Mouse (Mus musculus) liver, adult 2 months (tissue): ENCODE data around the gene Rela. TPM values are rescaled to one million over a fixed set of nuclear protein-coding genes. Genes with fewer than 3 reads are reported as not detected.

Source experiments
- DNase-seq: peaks from one replicate; pipeline ENCODE4 v3.0.0-alpha.2; 2011; ENCODE audit warnings: low read depth, low spot score; ENCODE audit errors: extremely low read depth
- H3K27ac ChIP-seq: fragments of 200-500 bp; replicated peaks from 2 replicates; pipeline ENCODE4 v1.5.1; 2012; ENCODE audit warnings: low read depth, mild to moderate bottlenecking, control low read depth, inconsistent platforms, low read length; ENCODE audit not compliant: insufficient read depth
- H3K27me3 ChIP-seq: fragments of 200-500 bp; 2 replicates; pipeline ENCODE4 v1.6.1; 2012; ENCODE audit warnings: mild to moderate bottlenecking, moderate library complexity, low read length, inconsistent platforms; ENCODE audit not compliant: control insufficient read depth, insufficient read depth
- H3K36me3 ChIP-seq: fragments of 200-500 bp; 2 replicates; pipeline ENCODE4 v1.6.1; 2012; ENCODE audit warnings: low read length, inconsistent platforms; ENCODE audit not compliant: control insufficient read depth, insufficient read depth
- H3K4me1 ChIP-seq: fragments of 200-500 bp; 2 replicates; pipeline ENCODE4 v1.6.1; 2011; ENCODE audit warnings: low read length; ENCODE audit not compliant: control insufficient read depth, insufficient read depth
- H3K4me3 ChIP-seq: fragments of 200-500 bp; 2 replicates; pipeline ENCODE4 v1.5.1; 2011; ENCODE audit warnings: low read depth, mild to moderate bottlenecking, control low read depth, low read length, moderate library complexity; ENCODE audit not compliant: insufficient read depth
- H3K79me2 ChIP-seq: fragments of 200-500 bp; 2 replicates; pipeline ENCODE4 v1.6.1; 2012; ENCODE audit warnings: inconsistent platforms, mild to moderate bottlenecking, low read length, moderate library complexity; ENCODE audit not compliant: control insufficient read depth, insufficient read depth
- H3K9ac ChIP-seq: fragments of 200-500 bp; 2 replicates; pipeline ENCODE4 v1.6.1; 2012; ENCODE audit warnings: low read depth, mild to moderate bottlenecking, control low read depth, inconsistent platforms, low read length
- CTCF ChIP-seq: fragments of 200-500 bp; IDR thresholded peaks from 2 replicates; pipeline ENCODE4 v1.5.1; 2011; ENCODE audit warnings: low read depth, low read length, control low read depth
- POLR2A ChIP-seq: fragments of 200-500 bp; IDR thresholded peaks from 2 replicates; pipeline ENCODE4 v1.6.1; 2011; ENCODE audit warnings: low read length, control low read depth; ENCODE audit not compliant: insufficient read depth; ENCODE audit errors: extremely low read depth
- WGBS: fragments of 180-500 bp; shearing (Covaris S2); methylation state at CpG from one replicate; pipeline ENCODE4 v1.1.7; 2018; 5-methylcytosine and 5-hydroxymethylcytosine counted together
- polyA plus RNA-seq: library from polyadenylated mRNA; depleted of rRNA; stranded (reverse); fragments of >200 nt; gene quantifications from 2 replicates; pipeline ENCODE4 v1.2.3, GENCODE M21; 2012
- total RNA-seq: library from RNA; depleted of rRNA; stranded (reverse); fragments of >200 nt; gene quantifications from 2 replicates; pipeline ENCODE4 v1.2.3, GENCODE M21; 2014

Rela gene
- total and polyA plus RNA-seq, 2 experiments = 7.6 to 65.7 TPM

DNA sequence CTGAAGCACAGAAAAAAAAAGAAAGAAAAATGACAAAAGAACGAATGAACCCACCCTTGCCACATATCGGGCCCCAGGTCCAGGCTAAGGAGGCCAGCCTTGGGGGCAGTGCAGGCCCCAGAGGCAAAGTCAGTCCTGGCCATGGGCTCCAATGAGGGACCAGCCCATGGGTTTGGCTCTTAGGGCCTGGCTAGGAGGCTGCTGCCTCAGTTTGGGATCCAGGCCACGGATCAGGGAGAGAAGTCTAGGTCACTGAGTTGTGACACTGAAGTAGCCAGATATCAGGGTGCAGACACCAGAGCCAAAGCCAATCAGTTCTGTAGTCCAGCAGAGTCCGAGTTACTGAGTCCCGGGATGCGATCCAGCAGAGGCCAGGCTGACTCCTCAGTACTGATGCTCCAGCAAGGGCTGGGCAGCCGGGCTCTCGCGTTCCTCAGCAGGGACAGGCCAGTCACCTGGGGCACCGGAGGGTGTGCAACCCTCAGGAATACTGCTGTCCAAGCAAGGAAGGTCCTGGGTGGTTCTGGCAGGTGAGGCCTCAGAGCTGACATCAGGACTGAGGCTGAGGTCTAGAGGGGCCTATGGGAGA lies 27.5 kb downstream of the Rela start:
- no peak overlapping the region for H3K9ac ChIP-seq
- H3K27me3 ChIP-seq = no peaks in the 10 kb centered on the region
- peaks cover 3% of the 10 kb centered on the region; the same call in 1 of the 2 replicates for H3K4me1 ChIP-seq
- no peaks in the 10 kb centered on the region for H3K36me3 ChIP-seq
- H3K79me2 ChIP-seq = peaks cover 4% of the 10 kb centered on the region; the same call in 1 of the 2 replicates
- H3K27ac ChIP-seq = no peak overlapping the region
- no peak overlapping the region for H3K4me3 ChIP-seq
- TF ChIP-seq CTCF (no peak), POLR2A (no peak)
- WGBS = 97% methylated on average over 10 of the region's 10 CpGs
- DNase-seq = no peak

DNA sequence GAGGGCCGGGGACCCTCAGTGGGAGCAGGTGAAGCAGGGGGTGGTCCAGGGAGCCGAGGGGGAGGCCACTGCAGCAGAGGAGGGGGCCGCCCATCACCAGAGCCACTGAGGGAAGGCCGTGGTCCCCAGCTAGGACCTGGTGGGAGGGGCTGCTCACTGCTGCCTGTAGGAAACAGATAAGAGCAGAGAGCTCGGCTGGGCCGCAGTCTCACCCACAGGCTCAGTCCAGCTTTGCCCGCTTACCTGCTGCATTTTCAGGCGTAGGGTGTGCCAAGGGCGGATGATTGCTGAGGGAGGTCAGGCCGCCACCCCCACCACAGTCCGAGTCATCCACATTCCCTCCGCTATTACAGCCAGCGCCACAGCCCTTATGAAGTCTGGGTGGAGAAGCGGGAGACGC lies 28.2 kb downstream of the Rela start:
- Histone ChIP-seq H3K27ac (no peak overlapping the region), H3K4me3 (no peak overlapping the region), H3K9ac (no peak overlapping the region), H3K79me2 (no peaks in the 10 kb centered on the region; the same call in 1 of the 2 replicates), H3K36me3 (no peaks in the 10 kb centered on the region), H3K27me3 (no peaks in the 10 kb centered on the region), H3K4me1 (peaks cover 3% of the 10 kb centered on the region; the same call in 1 of the 2 replicates)
- 94% methylated on average over 15 of the region's 15 CpGs for WGBS
- no peak for TF ChIP-seq CTCF
- no peak for TF ChIP-seq POLR2A
- DNase-seq = no peak

DNA sequence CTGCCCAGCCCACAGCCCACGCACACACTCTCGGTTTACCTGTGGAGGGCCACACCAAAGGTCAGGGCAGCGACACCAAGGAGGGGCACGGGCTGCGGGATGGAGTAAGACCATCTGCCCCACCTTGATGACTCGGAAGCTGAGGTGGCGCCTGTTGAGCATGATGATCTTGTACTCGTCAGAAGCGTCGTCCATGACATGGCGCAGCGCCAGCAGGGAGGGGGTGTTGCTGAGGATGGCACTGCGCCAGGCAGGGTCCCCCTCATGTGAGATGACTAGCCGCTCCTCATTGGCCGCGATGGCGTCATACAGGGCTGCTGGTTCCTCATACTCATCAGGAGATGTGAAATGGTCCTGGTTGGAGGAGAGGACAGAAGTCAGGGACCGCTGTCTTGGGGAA lies 29.1 kb downstream of the Rela start:
- TF ChIP-seq CTCF (no peak), POLR2A (no peak)
- 95% methylated on average over 18 of the region's 18 CpGs for WGBS
- no peaks in the 10 kb centered on the region for H3K36me3 ChIP-seq
- no peak overlapping the region for H3K9ac ChIP-seq
- H3K27me3 ChIP-seq = no peaks in the 10 kb centered on the region
- peaks cover 3% of the 10 kb centered on the region; the same call in 1 of the 2 replicates for H3K4me1 ChIP-seq
- H3K27ac ChIP-seq = no peak overlapping the region
- no peak for DNase-seq
- H3K4me3 ChIP-seq = no peak overlapping the region
- no peaks in the 10 kb centered on the region for H3K79me2 ChIP-seq

DNA sequence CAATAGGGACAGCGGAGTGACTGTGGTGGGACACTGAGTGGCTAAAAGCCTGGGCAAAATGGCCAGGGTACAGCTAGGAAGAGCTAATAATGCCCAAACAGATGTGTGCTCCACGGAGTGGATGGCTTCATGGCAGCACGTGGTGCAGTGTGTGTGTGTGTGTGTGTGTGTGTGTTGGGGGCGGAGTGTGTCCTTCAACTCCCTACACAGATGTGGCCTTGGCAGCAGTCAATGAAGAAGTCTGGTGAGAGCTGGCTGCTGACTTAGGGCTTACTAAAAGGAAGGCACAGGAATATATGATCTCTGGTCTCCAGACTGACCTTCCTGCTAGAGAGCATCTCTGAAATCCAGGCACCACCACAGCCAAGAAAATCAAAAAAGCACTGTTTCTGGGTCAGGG lies 31.1 kb downstream of the Rela start:
- H3K36me3 ChIP-seq = no peaks in the 10 kb centered on the region; the same call in 1 of the 2 replicates
- peaks cover 3% of the 10 kb centered on the region; the same call in 1 of the 2 replicates for H3K4me1 ChIP-seq
- WGBS = 87% methylated on average over 4 of the region's 4 CpGs
- no peaks in the 10 kb centered on the region for H3K27me3 ChIP-seq
- no peak for TF ChIP-seq POLR2A
- no peak for TF ChIP-seq CTCF
- no peak overlapping the region for H3K9ac ChIP-seq
- no peak overlapping the region for H3K27ac ChIP-seq
- H3K79me2 ChIP-seq = no peaks in the 10 kb centered on the region
- H3K4me3 ChIP-seq = no peak overlapping the region
- no peak for DNase-seq

DNA sequence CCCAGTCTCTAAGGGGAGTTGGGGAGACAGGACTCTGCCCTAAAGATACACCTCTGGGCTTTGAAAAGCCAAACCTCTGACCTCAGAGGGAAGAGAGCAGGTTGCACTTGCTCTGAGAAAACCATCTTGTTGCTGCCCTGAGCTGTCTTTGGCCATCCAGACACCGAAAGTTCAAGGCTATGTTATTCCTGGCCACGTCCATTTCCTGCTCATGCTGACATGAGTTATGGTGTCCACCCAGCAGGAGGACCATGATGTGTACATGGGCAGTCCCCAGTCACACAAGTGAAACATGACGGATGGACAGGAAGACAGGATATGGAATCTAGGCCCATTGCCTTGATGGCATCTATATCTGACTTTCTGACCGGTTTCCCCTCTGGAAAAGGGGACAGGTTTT lies 43.1 kb downstream of the Rela start:
- 82% methylated on average over 4 of the region's 4 CpGs for WGBS
- TF ChIP-seq CTCF = no peak
- no peak for TF ChIP-seq POLR2A
- no peak for DNase-seq
- no peaks in the 10 kb centered on the region for H3K27me3 ChIP-seq
- no peaks in the 10 kb centered on the region for H3K79me2 ChIP-seq
- no peak overlapping the region for H3K9ac ChIP-seq
- no peak overlapping the region for H3K27ac ChIP-seq
- no peaks in the 10 kb centered on the region for H3K4me1 ChIP-seq
- peaks cover 12% of the 10 kb centered on the region; the same call in 1 of the 2 replicates for H3K36me3 ChIP-seq
- H3K4me3 ChIP-seq = no peak overlapping the region

GRCm38 (mm10) chr19:5684236-5684635 lies 47.0 kb downstream of the Rela start:
- Histone ChIP-seq H3K27me3 (no peaks in the 10 kb centered on the region), H3K4me3 (no peak overlapping the region), H3K79me2 (no peaks in the 10 kb centered on the region), H3K9ac (no peak overlapping the region), H3K36me3 (peaks cover 7% of the 10 kb centered on the region), H3K27ac (no peak overlapping the region), H3K4me1 (peaks cover 6% of the 10 kb centered on the region)
- TF ChIP-seq POLR2A (no peak), CTCF (no peak)
- WGBS = 93% methylated on average over 12 of the region's 12 CpGs
- DNase-seq = no peak
